Mouse (Mus musculus) limb, embryonic 12.5 days (tissue): ENCODE data around the gene Dvl3. TPM values are rescaled to one million over a fixed set of nuclear protein-coding genes. Genes with fewer than 3 reads are reported as not detected.

Experiments
- ATAC-seq: fragments of 200-750 bp; cut with Nextera tagmentation; 2 replicates; pipeline ENCODE4 v1.8.0; 2017; ENCODE audit warnings: low read depth, moderate TSS enrichment; ENCODE audit not compliant: insufficient number of reproducible peaks, insufficient read depth, low FRiP score, low TSS enrichment
- H3K27ac ChIP-seq: fragments of 300-500 bp; sonication (generic); 2 replicates; pipeline ENCODE4 v1.5.1; 2016; ENCODE audit warnings: mild to moderate bottlenecking, moderate library complexity
- H3K27me3 ChIP-seq: fragments of 300-500 bp; sonication (generic); 2 replicates; pipeline ENCODE4 v1.6.1; 2016; ENCODE audit warnings: mild to moderate bottlenecking, moderate library complexity
- H3K36me3 ChIP-seq: fragments of 300-500 bp; sonication (generic); 2 replicates; pipeline ENCODE4 v1.6.1; 2016; ENCODE audit warnings: mild to moderate bottlenecking, moderate library complexity
- H3K4me1 ChIP-seq: fragments of 300-500 bp; sonication (generic); replicated peaks from 2 replicates; pipeline ENCODE4 v1.6.1; 2016
- H3K4me2 ChIP-seq: fragments of 300-500 bp; sonication (generic); 2 replicates; pipeline ENCODE4 v1.6.1; 2016; ENCODE audit warnings: mild to moderate bottlenecking, moderate library complexity
- H3K4me3 ChIP-seq: fragments of 300-500 bp; sonication (generic); replicated peaks from 2 replicates; pipeline ENCODE4 v1.5.1; 2016; ENCODE audit warnings: mild to moderate bottlenecking
- H3K9ac ChIP-seq: fragments of 300-500 bp; sonication (generic); replicated peaks from 2 replicates; pipeline ENCODE4 v1.6.1; 2016; ENCODE audit warnings: mild to moderate bottlenecking, moderate library complexity
- H3K9me3 ChIP-seq: fragments of 300-500 bp; sonication (generic); 2 replicates; pipeline ENCODE4 v1.6.1; 2016; ENCODE audit warnings: mild to moderate bottlenecking, moderate library complexity
- WGBS: fragments of 180-500 bp; shearing (Covaris S2); methylation state at CpG from one replicate; pipeline ENCODE4 v1.1.7; 2016; 5-methylcytosine and 5-hydroxymethylcytosine counted together
- polyA plus RNA-seq: library from polyadenylated mRNA; unstranded; fragments of >200 nt; fragmentation: Nextera tagmentation; extraction: Ambion mirVana; gene quantifications from 2 replicates; pipeline ENCODE4 v1.2.1, GENCODE M21; 2016

The Dvl3 gene
- polyA plus RNA-seq, 1 experiment from 2014 or later, result 27.8 TPM

DNA sequence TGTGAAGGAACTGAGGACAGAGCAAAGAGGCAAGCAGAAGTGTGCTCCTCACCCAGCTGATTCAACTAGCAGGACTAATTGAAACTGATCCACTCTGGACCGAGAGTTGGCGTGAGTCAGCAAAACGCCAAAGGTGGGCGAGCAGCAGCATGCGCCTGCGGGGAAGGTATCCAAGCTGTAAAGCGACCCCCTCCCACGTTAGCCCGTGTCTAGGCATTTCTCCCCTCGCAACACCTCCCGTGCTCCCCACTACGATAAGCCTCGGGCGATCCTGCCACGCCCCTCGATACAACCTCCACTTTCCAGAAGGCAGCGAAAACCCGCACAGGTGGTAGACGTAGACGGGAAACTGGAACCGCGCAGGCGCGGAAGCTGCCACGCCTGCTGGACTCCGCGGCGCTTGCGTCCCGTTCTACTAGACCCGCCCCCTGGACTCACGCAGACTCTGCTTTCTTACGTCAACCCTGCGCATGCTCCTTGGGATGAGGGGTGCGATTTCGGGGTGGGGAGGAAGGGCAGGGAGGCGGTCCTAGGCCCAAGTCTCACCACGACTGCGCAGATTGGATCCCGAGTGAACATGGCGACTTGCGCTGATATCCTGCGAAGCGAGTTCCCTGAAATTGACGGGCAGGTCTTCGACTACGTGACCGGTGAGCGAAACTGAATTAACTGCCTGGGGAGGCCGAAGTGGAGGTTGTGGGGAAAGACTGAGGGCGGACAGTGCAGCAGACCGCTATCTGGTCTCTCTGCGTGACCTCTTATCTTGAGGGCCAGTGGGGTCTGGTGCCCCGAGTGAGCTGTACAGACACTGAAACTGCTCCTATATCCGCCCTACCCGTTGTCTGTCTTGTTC is 31.5 kb downstream of the Dvl3 start, which contains the start of gene Abcf3:
Abcf3 (plus strand) TSS at position 482 of the 853 bp plus-strand sequence.
- peak; percentile 98 for ATAC-seq
- peak within 1 kb of the TSS; percentile 73 for H3K27ac ChIP-seq
- H3K9ac ChIP-seq, result peak within 1 kb of the TSS; percentile 84
- H3K4me2 ChIP-seq, result peak within 1 kb of the TSS; percentile 87
- peak within 1 kb of the TSS; percentile 84 for H3K4me3 ChIP-seq
- no peaks in the 10 kb centered on the region for H3K9me3 ChIP-seq
- H3K36me3 ChIP-seq, result peaks cover 63% of the 10 kb centered on the region
- no peaks in the 10 kb centered on the region for H3K27me3 ChIP-seq
- peaks cover 15% of the 10 kb centered on the region for H3K4me1 ChIP-seq
- under 1% methylated on average over 56 of the region's 56 CpGs for WGBS

- peak overlapping the region; percentile 87 for H3K4me2 ChIP-seq
- no peaks in the 10 kb centered on the region for H3K9me3 ChIP-seq
- H3K36me3 ChIP-seq, result peaks cover 64% of the 10 kb centered on the region
- H3K4me3 ChIP-seq, result peak overlapping the region; percentile 84
- H3K4me1 ChIP-seq, result peaks cover 15% of the 10 kb centered on the region
- H3K9ac ChIP-seq, result peak overlapping the region; percentile 84
- no peaks in the 10 kb centered on the region for H3K27me3 ChIP-seq
- 49% methylated on average over 9 of the region's 9 CpGs for WGBS
- no peak for ATAC-seq
- no peak overlapping the region for H3K27ac ChIP-seq
These were observed 32.4 kb downstream of the Dvl3 start for GRCm38 (mm10) chr16:20549161-20549560.

DNA sequence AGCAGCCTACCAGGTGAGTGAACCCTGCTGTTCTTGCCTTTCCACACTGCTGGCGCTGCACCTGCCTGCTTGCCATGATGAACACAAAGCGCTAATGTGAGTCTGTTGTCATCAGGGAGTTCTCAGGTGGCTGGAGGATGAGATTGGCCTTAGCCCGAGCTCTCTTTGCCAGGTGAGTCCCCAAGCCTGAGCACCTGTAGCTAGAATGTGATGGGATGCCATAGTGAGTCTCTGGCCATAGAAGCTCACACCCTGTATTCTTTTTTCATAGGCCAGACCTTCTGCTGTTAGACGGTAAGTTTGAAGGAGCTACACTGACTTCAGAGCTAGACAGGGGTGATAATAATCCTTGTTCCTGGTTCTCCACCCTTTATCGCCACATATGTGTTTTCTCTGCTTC is 34.9 kb downstream of the Dvl3 start:
- peaks cover 15% of the 10 kb centered on the region for H3K4me1 ChIP-seq
- no peak overlapping the region for H3K27ac ChIP-seq
- H3K4me3 ChIP-seq, result no peak overlapping the region
- H3K4me2 ChIP-seq, result no peak overlapping the region
- WGBS, result 92% methylated on average over 5 of the region's 5 CpGs
- H3K36me3 ChIP-seq, result peaks cover 65% of the 10 kb centered on the region
- no peak for ATAC-seq
- H3K9me3 ChIP-seq, result no peaks in the 10 kb centered on the region
- H3K27me3 ChIP-seq, result no peaks in the 10 kb centered on the region
- no peak overlapping the region for H3K9ac ChIP-seq

- Histone ChIP-seq H3K36me3 (peaks cover 71% of the 10 kb centered on the region), H3K9me3 (no peaks in the 10 kb centered on the region), H3K4me2 (no peak overlapping the region), H3K27ac (no peak overlapping the region), H3K4me1 (peaks cover 10% of the 10 kb centered on the region), H3K4me3 (no peak overlapping the region), H3K27me3 (no peaks in the 10 kb centered on the region), H3K9ac (no peak overlapping the region)
- ATAC-seq, result no peak
- WGBS, result 89% methylated on average over 1 of the region's 1 CpGs
These were observed 35.8 kb downstream of the Dvl3 start for GRCm38 (mm10) chr16:20552594-20552993.

DNA sequence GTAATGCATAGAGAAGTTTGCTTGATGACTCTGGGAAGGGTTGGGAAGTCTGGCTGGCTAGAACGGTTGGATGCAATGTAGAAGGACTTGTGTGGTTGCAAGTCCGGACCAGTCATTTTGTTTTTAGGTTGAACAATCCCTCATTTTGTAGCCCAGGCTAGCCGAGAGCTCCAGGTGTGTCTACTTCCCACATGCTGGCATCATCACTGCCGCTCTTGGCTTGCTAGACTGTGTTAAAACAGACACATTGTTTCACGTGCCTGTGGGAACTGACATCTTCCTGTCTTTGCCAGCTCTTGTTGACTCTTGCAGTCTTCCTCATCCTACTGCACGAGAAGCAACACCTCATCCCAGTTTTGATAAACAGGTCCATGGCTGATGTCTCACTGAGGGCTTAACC is 38.2 kb downstream of the Dvl3 start:
- 86% methylated on average over 6 of the region's 6 CpGs for WGBS

GRCm38 (mm10) chr16:20557381-20557780 is 40.6 kb downstream of the Dvl3 start:
- Histone ChIP-seq H3K27me3 (no peaks in the 10 kb centered on the region), H3K9me3 (no peaks in the 10 kb centered on the region), H3K36me3 (peaks cover 94% of the 10 kb centered on the region), H3K27ac (no peak overlapping the region), H3K4me3 (no peak overlapping the region), H3K4me2 (no peak overlapping the region), H3K9ac (no peak overlapping the region), H3K4me1 (no peaks in the 10 kb centered on the region)
- no peak for ATAC-seq
- WGBS, result 60% methylated on average over 7 of the region's 7 CpGs

More for the DNA sequence above, 38.2 kb downstream of the Dvl3 start:
- Histone ChIP-seq H3K4me3 (no peak overlapping the region), H3K9ac (no peak overlapping the region), H3K4me1 (no peaks in the 10 kb centered on the region), H3K36me3 (peaks cover 93% of the 10 kb centered on the region), H3K27me3 (no peaks in the 10 kb centered on the region), H3K4me2 (no peak overlapping the region), H3K27ac (no peak overlapping the region), H3K9me3 (no peaks in the 10 kb centered on the region)
- ATAC-seq, result no peak

DNA sequence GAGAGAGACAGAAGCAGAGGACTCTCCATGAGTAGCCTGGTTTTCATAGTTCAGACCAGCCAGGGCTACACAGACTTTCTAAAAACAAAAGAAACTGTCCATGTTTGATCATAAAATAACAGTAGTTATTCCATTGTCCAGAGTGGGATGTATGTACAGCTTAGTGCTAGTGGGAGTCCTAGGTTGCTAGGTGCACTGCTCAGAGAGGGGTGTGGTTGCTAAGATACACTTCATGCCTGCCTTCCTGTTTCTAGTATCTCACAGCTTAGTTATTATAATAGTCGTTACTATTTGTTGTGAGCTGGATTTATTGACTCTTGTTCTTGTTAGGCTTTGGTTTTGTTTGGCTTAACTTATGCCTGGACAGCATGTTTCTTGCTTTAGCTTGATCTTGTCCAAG is 48.3 kb downstream of the Dvl3 start:
- 74% methylated on average over 1 of the region's 1 CpGs for WGBS
- Histone ChIP-seq H3K9ac (no peak overlapping the region), H3K27ac (no peak overlapping the region), H3K4me3 (no peak overlapping the region), H3K4me2 (no peak overlapping the region), H3K4me1 (no peaks in the 10 kb centered on the region), H3K36me3 (peaks cover 31% of the 10 kb centered on the region), H3K9me3 (no peaks in the 10 kb centered on the region), H3K27me3 (no peaks in the 10 kb centered on the region)
- no peak for ATAC-seq

Other genes starting within 250 kb of the Dvl3 start
- 104 and 105 TPM in 2 replicates for gene Parl, start 214.6 kb upstream of the Dvl3 start, polyA plus RNA-seq
- gene Cyp2ab1, start 191.6 kb upstream of the Dvl3 start, polyA plus RNA-seq, result not detected in 2 replicates
- 85.1 and 92.7 TPM in 2 replicates for gene Abcc5, start 90.6 kb upstream of the Dvl3 start, polyA plus RNA-seq
- gene Eif2b5, start 18.2 kb upstream of the Dvl3 start, polyA plus RNA-seq, result 140 and 144 TPM in 2 replicates
- gene Ap2m1, start 18.5 kb downstream of the Dvl3 start, polyA plus RNA-seq, result 616 and 634 TPM in 2 replicates
- gene Abcf3, start 31.6 kb downstream of the Dvl3 start, polyA plus RNA-seq, result 68.9 and 69.8 TPM in 2 replicates
- gene Vwa5b2, start 72.5 kb downstream of the Dvl3 start, polyA plus RNA-seq, result 0.93 and 1.2 TPM in 2 replicates
- 32.7 and 36.6 TPM in 2 replicates for gene Eef1akmt4, start 94.6 kb downstream of the Dvl3 start, polyA plus RNA-seq
- not detected in 2 replicates for gene Gm49333, start 94.6 kb downstream of the Dvl3 start, polyA plus RNA-seq
- gene Alg3, start 94.8 kb downstream of the Dvl3 start, polyA plus RNA-seq, result 35.5 and 42.5 TPM in 2 replicates
- gene Camk2n2, start 104.3 kb downstream of the Dvl3 start, polyA plus RNA-seq, result 1.1 and 1.2 TPM in 2 replicates
- 5.9 TPM in 2 replicates for gene Ece2, start 112.8 kb downstream of the Dvl3 start, polyA plus RNA-seq
- gene Psmd2, start 134.7 kb downstream of the Dvl3 start, polyA plus RNA-seq, result 414 and 424 TPM in 2 replicates
- gene Eif4g1, start 151.3 kb downstream of the Dvl3 start, polyA plus RNA-seq, result 204 and 218 TPM in 2 replicates
- gene Fam131a, start 176.3 kb downstream of the Dvl3 start, polyA plus RNA-seq, result 5.3 and 7.4 TPM in 2 replicates
- gene Polr2h, start 200.7 kb downstream of the Dvl3 start, polyA plus RNA-seq, result 114 and 118 TPM in 2 replicates
- 31.1 and 31.9 TPM in 2 replicates for gene Clcn2, start 200.8 kb downstream of the Dvl3 start, polyA plus RNA-seq
- 5.0 and 5.1 TPM in 2 replicates for gene Chrd, start 216.1 kb downstream of the Dvl3 start, polyA plus RNA-seq
- 0.48 and 0.56 TPM in 2 replicates for gene Thpo, start 217.5 kb downstream of the Dvl3 start, polyA plus RNA-seq